Mouse (Mus musculus) heart, embryonic 16.5 days (tissue): Measurements from ENCODE around the gene Cmya5. TPM values are rescaled to one million over a fixed set of nuclear protein-coding genes. Genes with fewer than 3 reads are reported as not detected.

Experiments
- ATAC-seq: fragments of 200-750 bp; cut with Nextera tagmentation; replicated peaks from 2 replicates; pipeline ENCODE4 v1.8.0; 2017; ENCODE audit warnings: moderate number of reproducible peaks; ENCODE audit not compliant: insufficient read depth, low FRiP score; ENCODE audit errors: extremely low read depth
- H3K27ac ChIP-seq: fragments of 300-500 bp; sonication (generic); 2 replicates; pipeline ENCODE4 v1.5.1; 2014; ENCODE audit warnings: mild to moderate bottlenecking, low read length, control low read depth, moderate library complexity
- H3K27me3 ChIP-seq: fragments of 300-500 bp; sonication (generic); 2 replicates; pipeline ENCODE4 v1.6.1; 2014; ENCODE audit warnings: low read length, mixed read lengths; ENCODE audit not compliant: control insufficient read depth, insufficient read depth
- H3K36me3 ChIP-seq: fragments of 300-500 bp; sonication (generic); 2 replicates; pipeline ENCODE4 v1.6.1; 2014; ENCODE audit not compliant: control insufficient read depth, insufficient read depth
- H3K4me1 ChIP-seq: fragments of 300-500 bp; sonication (generic); 2 replicates; pipeline ENCODE4 v1.6.1; 2014; ENCODE audit warnings: low read length, mixed read lengths; ENCODE audit not compliant: control insufficient read depth, insufficient read depth
- H3K4me2 ChIP-seq: fragments of 300-500 bp; sonication (generic); 2 replicates; pipeline ENCODE4 v1.6.1; 2014; ENCODE audit warnings: low read depth, mild to moderate bottlenecking, control low read depth, low read length
- H3K4me3 ChIP-seq: fragments of 300-500 bp; sonication (generic); 2 replicates; pipeline ENCODE4 v1.5.1; 2014; ENCODE audit warnings: mild to moderate bottlenecking, control low read depth, low read length
- H3K9ac ChIP-seq: fragments of 300-500 bp; sonication (generic); 2 replicates; pipeline ENCODE4 v1.6.1; 2014; ENCODE audit warnings: low read length, control low read depth
- H3K9me3 ChIP-seq: fragments of 300-500 bp; sonication (generic); replicated peaks from 2 replicates; pipeline ENCODE4 v1.6.1; 2016; ENCODE audit warnings: low read length; ENCODE audit not compliant: control insufficient read depth
- WGBS: fragments of 180-500 bp; shearing (Covaris S2); extraction: QIAGEN DNeasy Blood & Tissue Kit; methylation state at CpG from one replicate; pipeline ENCODE4 v1.1.7; 2014; 5-methylcytosine and 5-hydroxymethylcytosine counted together
- polyA plus RNA-seq: library from polyadenylated mRNA; unstranded; fragments of >200 nt; fragmentation: Nextera tagmentation; extraction: Ambion mirVana; gene quantifications from 2 replicates; pipeline ENCODE4 v1.2.1, GENCODE M21; 2015

The Cmya5 gene
- polyA plus RNA-seq, 1 experiment from 2014 or later: 5.5 TPM

GRCm38 (mm10) chr13:93062860-93063636 lies 81.5 kb downstream of the Cmya5 start:
- ATAC-seq: peak; percentile 63
- WGBS: 46% methylated on average over 13 of the region's 13 CpGs
- no peaks in the 10 kb centered on the region for H3K27me3 ChIP-seq
- no peak overlapping the region for H3K4me2 ChIP-seq
- H3K27ac ChIP-seq: no peak overlapping the region
- peaks cover 10% of the 10 kb centered on the region; the same call in 1 of the 2 replicates for H3K36me3 ChIP-seq
- no peak overlapping the region for H3K9ac ChIP-seq
- peaks cover 4% of the 10 kb centered on the region; the same call in 1 of the 2 replicates for H3K4me1 ChIP-seq
- H3K4me3 ChIP-seq: no peak overlapping the region
- no peaks in the 10 kb centered on the region for H3K9me3 ChIP-seq

DNA sequence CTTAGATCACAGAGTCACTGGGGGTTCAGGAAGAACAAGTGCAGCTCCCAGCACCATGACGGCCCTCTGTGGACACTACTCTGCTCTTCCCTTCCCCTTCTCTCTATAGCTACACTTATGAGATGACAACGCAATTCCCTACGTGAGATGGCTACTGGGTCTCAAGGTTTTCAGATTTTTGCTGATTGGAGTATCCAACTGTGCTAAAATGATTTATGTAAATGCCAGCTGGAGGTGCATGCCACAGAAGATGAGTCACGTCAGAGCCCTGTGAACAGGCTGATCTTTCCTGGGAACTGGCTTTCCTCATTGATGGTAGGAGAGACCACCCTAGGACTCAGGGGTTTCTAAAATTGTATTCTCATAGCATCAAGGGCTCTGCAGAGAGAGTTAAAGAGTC lies 83.2 kb downstream of the Cmya5 start:
- no peak for ATAC-seq
- H3K27ac ChIP-seq: no peak overlapping the region
- no peak overlapping the region for H3K4me3 ChIP-seq
- no peaks in the 10 kb centered on the region for H3K9me3 ChIP-seq
- H3K9ac ChIP-seq: no peak overlapping the region
- H3K27me3 ChIP-seq: no peaks in the 10 kb centered on the region
- no peak overlapping the region for H3K4me2 ChIP-seq
- peaks cover 7% of the 10 kb centered on the region; the same call in 1 of the 2 replicates for H3K4me1 ChIP-seq
- 75% methylated on average over 4 of the region's 4 CpGs for WGBS
- H3K36me3 ChIP-seq: no peaks in the 10 kb centered on the region

- Histone ChIP-seq H3K36me3 (no peaks in the 10 kb centered on the region), H3K27me3 (no peaks in the 10 kb centered on the region), H3K4me1 (peaks cover 7% of the 10 kb centered on the region; the same call in 1 of the 2 replicates), H3K9me3 (no peaks in the 10 kb centered on the region), H3K27ac (no peak overlapping the region), H3K9ac (no peak overlapping the region), H3K4me3 (no peak overlapping the region), H3K4me2 (no peak overlapping the region)
- WGBS: 67% methylated on average over 3 of the region's 3 CpGs
- no peak for ATAC-seq
These were observed 84.1 kb downstream of the Cmya5 start for GRCm38 (mm10) chr13:93060437-93060836.

- Histone ChIP-seq H3K4me3 (no peak overlapping the region), H3K9me3 (no peaks in the 10 kb centered on the region), H3K4me1 (peaks cover 7% of the 10 kb centered on the region; the same call in 1 of the 2 replicates), H3K27ac (no peak overlapping the region), H3K36me3 (no peaks in the 10 kb centered on the region), H3K27me3 (no peaks in the 10 kb centered on the region), H3K4me2 (no peak overlapping the region), H3K9ac (no peak overlapping the region)
- no peak for ATAC-seq
- 75% methylated on average over 5 of the region's 5 CpGs for WGBS
These were observed 85.9 kb downstream of the Cmya5 start for GRCm38 (mm10) chr13:93058551-93059011.

GRCm38 (mm10) chr13:93057492-93058260 lies 86.8 kb downstream of the Cmya5 start:
- WGBS: 84% methylated on average over 7 of the region's 7 CpGs
- H3K4me2 ChIP-seq: no peak overlapping the region
- ATAC-seq: no peak
- no peaks in the 10 kb centered on the region for H3K9me3 ChIP-seq
- H3K4me3 ChIP-seq: no peak overlapping the region
- no peak overlapping the region for H3K9ac ChIP-seq
- H3K36me3 ChIP-seq: no peaks in the 10 kb centered on the region
- H3K4me1 ChIP-seq: peaks cover 3% of the 10 kb centered on the region; the same call in 1 of the 2 replicates
- peak overlapping the region; percentile 44; the same call in 1 of the 2 replicates for H3K27ac ChIP-seq
- H3K27me3 ChIP-seq: no peaks in the 10 kb centered on the region

GRCm38 (mm10) chr13:93056091-93056490 lies 88.4 kb downstream of the Cmya5 start:
- 85% methylated on average over 1 of the region's 1 CpGs for WGBS
- Histone ChIP-seq H3K9ac (no peak overlapping the region), H3K27ac (no peak overlapping the region), H3K4me3 (no peak overlapping the region), H3K36me3 (no peaks in the 10 kb centered on the region), H3K9me3 (no peaks in the 10 kb centered on the region), H3K4me1 (peaks cover 8% of the 10 kb centered on the region; the same call in 1 of the 2 replicates), H3K4me2 (no peak overlapping the region), H3K27me3 (no peaks in the 10 kb centered on the region)
- no peak for ATAC-seq

DNA sequence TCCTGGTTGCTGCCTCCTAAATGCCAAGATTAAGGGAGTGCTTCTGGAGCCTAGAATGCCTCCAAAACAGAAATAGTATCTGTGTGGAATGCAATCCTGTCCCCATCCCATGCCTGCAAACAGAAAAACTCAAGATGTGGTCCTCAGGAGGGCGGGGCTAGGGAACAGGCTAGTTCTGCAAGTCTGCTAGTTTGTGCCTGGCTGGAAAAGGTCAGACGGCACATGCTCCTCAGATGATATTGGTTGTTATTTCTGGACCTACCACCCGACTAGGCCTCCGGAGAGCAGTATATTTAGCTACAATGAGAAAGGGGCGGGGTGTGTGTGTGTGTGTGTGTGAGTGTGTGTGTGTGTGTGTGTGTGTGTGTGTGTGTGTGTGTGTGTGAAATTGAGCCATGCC lies 93.0 kb downstream of the Cmya5 start:
- peaks cover 12% of the 10 kb centered on the region; the same call in 1 of the 2 replicates for H3K4me1 ChIP-seq
- H3K36me3 ChIP-seq: no peaks in the 10 kb centered on the region
- no peaks in the 10 kb centered on the region; the same call in 1 of the 2 replicates for H3K9me3 ChIP-seq
- peak; percentile 87 for ATAC-seq
- H3K4me3 ChIP-seq: no peak overlapping the region
- peak overlapping the region; percentile 68 for H3K27ac ChIP-seq
- WGBS: 33% methylated on average over 5 of the region's 5 CpGs
- H3K4me2 ChIP-seq: no peak overlapping the region
- H3K27me3 ChIP-seq: no peaks in the 10 kb centered on the region
- no peak overlapping the region for H3K9ac ChIP-seq

- H3K27me3 ChIP-seq: no peaks in the 10 kb centered on the region
- no peak overlapping the region for H3K9ac ChIP-seq
- peaks cover 15% of the 10 kb centered on the region for H3K36me3 ChIP-seq
- no peaks in the 10 kb centered on the region for H3K4me1 ChIP-seq
- H3K4me3 ChIP-seq: no peak overlapping the region
- WGBS: 73% methylated on average over 9 of the region's 9 CpGs
- no peak overlapping the region for H3K4me2 ChIP-seq
- no peak for ATAC-seq
- H3K27ac ChIP-seq: no peak overlapping the region
- no peaks in the 10 kb centered on the region for H3K9me3 ChIP-seq
These were observed 103.5 kb downstream of the Cmya5 start for GRCm38 (mm10) chr13:93041021-93041420.

GRCm38 (mm10) chr13:93036218-93036617 lies 108.3 kb downstream of the Cmya5 start:
- Histone ChIP-seq H3K4me2 (no peak overlapping the region), H3K27ac (no peak overlapping the region), H3K27me3 (no peaks in the 10 kb centered on the region), H3K4me3 (no peak overlapping the region), H3K36me3 (no peaks in the 10 kb centered on the region; the same call in 1 of the 2 replicates), H3K4me1 (no peaks in the 10 kb centered on the region), H3K9ac (no peak overlapping the region), H3K9me3 (no peaks in the 10 kb centered on the region)
- WGBS: 69% methylated on average over 4 of the region's 4 CpGs
- ATAC-seq: no peak
